Mouse (Mus musculus) liver, embryonic 14.5 days (tissue): Measurements from ENCODE around the gene Gm49325.

ENCODE experiments used
- CTCF ChIP-seq: IDR thresholded peaks from 2 replicates; pipeline ENCODE4 v1.5.1; 2016; ENCODE audit warnings: antibody characterized with exemption, low read depth, control low read depth
- EP300 ChIP-seq: IDR thresholded peaks from 2 replicates; pipeline ENCODE4 v1.6.1; 2016; ENCODE audit warnings: antibody characterized with exemption, low read depth

GRCm38 (mm10) chr10:77623069-77623492 lies 17.1 kb downstream of the Gm49325 start:
- no peak for TF ChIP-seq CTCF
- no peak for TF ChIP-seq EP300
